Mouse (Mus musculus): ENCODE results near the gene H2-Eb2.
"Not testable (repeated sequence)": the region's sequence is repeated elsewhere in the genome, so short reads cannot be mapped to it uniquely, and the experiment has no call there.

H2-Eb2 gene

GRCm38 (mm10) chr17:34305380-34306030 is 20.0 kb upstream of the H2-Eb2 start, which contains the start of gene H2-Eb1:
Gene H2-Eb1, plus strand, starts transcription at chr17:34305867.
- DNase-seq (ENCODE audit: low read depth, low spot score), result peak; percentile 96

GRCm38 (mm10) chr17:34306407-34306806 is 19.1 kb upstream of the H2-Eb2 start:
- peak; percentile 87 for DNase-seq (ENCODE audit: low read depth, low spot score)

GRCm38 (mm10) chr17:34307216-34307615 is 18.2 kb upstream of the H2-Eb2 start:
- DNase-seq (ENCODE audit: low read depth, low spot score), result no peak

- DNase-seq (ENCODE audit: low read depth, low spot score), result no peak
Observed at GRCm38 (mm10) chr17:34308161-34308560, 17.3 kb upstream of the H2-Eb2 start.

GRCm38 (mm10) chr17:34309225-34309624 is 16.2 kb upstream of the H2-Eb2 start:
- no peak for DNase-seq (ENCODE audit: low read depth, low spot score)

- no peak for DNase-seq (ENCODE audit: low read depth, low spot score)
Observed at GRCm38 (mm10) chr17:34309683-34310385, 15.6 kb upstream of the H2-Eb2 start.

GRCm38 (mm10) chr17:34310526-34310925 is 14.9 kb upstream of the H2-Eb2 start:
- DNase-seq (ENCODE audit: low read depth, low spot score), result not testable (repeated sequence)

GRCm38 (mm10) chr17:34312185-34312584 is 13.3 kb upstream of the H2-Eb2 start:
- DNase-seq (ENCODE audit: low read depth, low spot score), result no peak

- DNase-seq (ENCODE audit: low read depth, low spot score), result peak; percentile 81
Observed at GRCm38 (mm10) chr17:34313393-34313792, 12.1 kb upstream of the H2-Eb2 start.

- no peak for DNase-seq (ENCODE audit: low read depth, low spot score)
Observed at GRCm38 (mm10) chr17:34314286-34314685, 11.2 kb upstream of the H2-Eb2 start.

GRCm38 (mm10) chr17:34315512-34315911 is 10.0 kb upstream of the H2-Eb2 start:
- no peak for DNase-seq (ENCODE audit: low read depth, low spot score)

GRCm38 (mm10) chr17:34316697-34317096 is 8.8 kb upstream of the H2-Eb2 start:
- DNase-seq (ENCODE audit: low read depth, low spot score), result no peak

GRCm38 (mm10) chr17:34317275-34317674 is 8.2 kb upstream of the H2-Eb2 start:
- no peak for DNase-seq (ENCODE audit: low read depth, low spot score)

GRCm38 (mm10) chr17:34326373-34326772 is 908 bp downstream of the H2-Eb2 start:
- peak; percentile 68 for DNase-seq (ENCODE audit: low read depth, low spot score)

GRCm38 (mm10) chr17:34329807-34330206 is 4.3 kb downstream of the H2-Eb2 start:
- DNase-seq (ENCODE audit: low read depth, low spot score), result peak; percentile 70

- no peak for DNase-seq (ENCODE audit: low read depth, low spot score)
Observed at GRCm38 (mm10) chr17:34331200-34331599, 5.7 kb downstream of the H2-Eb2 start.

GRCm38 (mm10) chr17:34340619-34341402 is 15.3 kb downstream of the H2-Eb2 start:
- peak; percentile 56 for DNase-seq (ENCODE audit: low read depth, low spot score)

GRCm38 (mm10) chr17:34344882-34345281 is 19.4 kb downstream of the H2-Eb2 start:
- peak; percentile 33 for DNase-seq (ENCODE audit: low read depth, low spot score)

- peak; percentile 44 for DNase-seq (ENCODE audit: low read depth, low spot score)
Observed at GRCm38 (mm10) chr17:34345486-34345885, 20.0 kb downstream of the H2-Eb2 start.

- DNase-seq (ENCODE audit: low read depth, low spot score), result peak; percentile 74
Observed at GRCm38 (mm10) chr17:34346041-34346440, 20.6 kb downstream of the H2-Eb2 start.

- DNase-seq (ENCODE audit: low read depth, low spot score), result peak; percentile 96
Observed at GRCm38 (mm10) chr17:34347606-34348308, 22.3 kb downstream of the H2-Eb2 start.

GRCm38 (mm10) chr17:34349429-34349828 is 24.0 kb downstream of the H2-Eb2 start:
- peak; percentile 86 for DNase-seq (ENCODE audit: low read depth, low spot score)
